Mouse (Mus musculus): ENCODE data around the gene Zdhhc17. TPM values are rescaled to one million over a fixed set of nuclear protein-coding genes. Genes with fewer than 3 reads are reported as not detected.

The Zdhhc17 gene
- polyA plus RNA-seq, 1 experiment from 2014 or later: 16.8 TPM

DNA sequence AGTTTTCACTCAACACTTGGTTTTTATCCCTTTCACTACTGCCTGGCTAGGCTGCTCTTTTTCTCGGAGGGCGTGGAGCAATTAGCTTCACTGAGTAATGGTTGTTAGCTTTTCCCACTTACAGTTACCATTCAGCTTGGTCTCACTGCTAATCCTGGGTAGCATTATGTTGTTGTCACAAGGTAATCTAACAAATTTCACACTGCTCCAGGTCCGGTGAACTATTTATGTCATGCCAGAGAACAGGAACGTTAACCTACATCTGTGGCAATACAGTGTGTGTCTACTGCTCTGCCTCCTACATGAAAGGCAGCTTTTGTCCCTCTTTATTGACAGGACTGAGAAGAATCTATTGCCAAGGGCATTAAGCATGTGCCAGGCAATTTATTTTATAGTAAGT, 14.8 kb upstream of the Zdhhc17 start:
- WGBS: 83% methylated on average over 4 of the region's 4 CpGs
- Histone ChIP-seq H3K9ac (replicated peaks; ENCODE audit: low read depth) (no peak overlapping the region), H3K4me1 (ENCODE audit: insufficient read depth, low read depth, low read length) (no peaks in the 10 kb centered on the region), H3K9me3 (ENCODE audit: low read length) (no peaks in the 10 kb centered on the region), H3K27ac (ENCODE audit: low read length) (no peak overlapping the region), H3K27me3 (replicated peaks; ENCODE audit: insufficient read depth, low read length) (no peaks in the 10 kb centered on the region), H3K36me3 (ENCODE audit: insufficient read depth, low read length) (no peaks in the 10 kb centered on the region), H3K4me2 (replicated peaks; ENCODE audit: low read depth, low read length) (no peak overlapping the region), H3K4me3 (ENCODE audit: low read depth, low read length) (no peak overlapping the region)
- TF ChIP-seq CTCF (IDR thresholded peaks at IDR 0.05): no peak
- no peak for TF ChIP-seq EP300 (IDR thresholded peaks at IDR 0.05)
- ATAC-seq (no peak), DNase-seq (ENCODE audit: low spot score) (no peak)

- no peak for DNase-seq (ENCODE audit: low spot score)
- H3K9ac ChIP-seq (replicated peaks; ENCODE audit: low read depth): no peak overlapping the region
- no peaks in the 10 kb centered on the region for H3K4me1 ChIP-seq (ENCODE audit: insufficient read depth, low read depth, low read length)
- no peak overlapping the region for H3K27ac ChIP-seq (ENCODE audit: low read length)
- no peaks in the 10 kb centered on the region for H3K27me3 ChIP-seq (replicated peaks; ENCODE audit: insufficient read depth, low read length)
- whole genome bisulfite sequencing: 76% methylated on average over 17 of the region's 17 CpGs
- no peak for ATAC-seq
- H3K4me2 ChIP-seq (replicated peaks; ENCODE audit: low read depth, low read length): no peak overlapping the region
- no peak for TF ChIP-seq CTCF (IDR thresholded peaks at IDR 0.05)
- TF ChIP-seq EP300 (IDR thresholded peaks at IDR 0.05): no peak
- H3K4me3 ChIP-seq (ENCODE audit: low read depth, low read length): no peak overlapping the region
- no peaks in the 10 kb centered on the region for H3K36me3 ChIP-seq (ENCODE audit: insufficient read depth, low read length)
- H3K9me3 ChIP-seq (ENCODE audit: low read length): no peaks in the 10 kb centered on the region
These were observed 4.5 kb upstream of the Zdhhc17 start for GRCm38 (mm10) chr10:111014476-111014875.

- no peak for TF ChIP-seq EP300 (IDR thresholded peaks at IDR 0.05)
- TF ChIP-seq CTCF (IDR thresholded peaks at IDR 0.05): no peak
- 83% methylated on average over 3 of the region's 3 CpGs for WGBS
- Histone ChIP-seq H3K27ac (ENCODE audit: low read length) (no peak overlapping the region), H3K9ac (replicated peaks; ENCODE audit: low read depth) (no peak overlapping the region), H3K4me1 (ENCODE audit: insufficient read depth, low read depth, low read length) (no peaks in the 10 kb centered on the region), H3K27me3 (replicated peaks; ENCODE audit: insufficient read depth, low read length) (no peaks in the 10 kb centered on the region), H3K4me3 (ENCODE audit: low read depth, low read length) (no peak overlapping the region), H3K36me3 (ENCODE audit: insufficient read depth, low read length) (no peaks in the 10 kb centered on the region), H3K4me2 (replicated peaks; ENCODE audit: low read depth, low read length) (no peak overlapping the region), H3K9me3 (ENCODE audit: low read length) (no peaks in the 10 kb centered on the region)
- ATAC-seq (no peak), DNase-seq (ENCODE audit: low spot score) (no peak)
These were observed 3.3 kb upstream of the Zdhhc17 start for GRCm38 (mm10) chr10:111013265-111013664.

DNA sequence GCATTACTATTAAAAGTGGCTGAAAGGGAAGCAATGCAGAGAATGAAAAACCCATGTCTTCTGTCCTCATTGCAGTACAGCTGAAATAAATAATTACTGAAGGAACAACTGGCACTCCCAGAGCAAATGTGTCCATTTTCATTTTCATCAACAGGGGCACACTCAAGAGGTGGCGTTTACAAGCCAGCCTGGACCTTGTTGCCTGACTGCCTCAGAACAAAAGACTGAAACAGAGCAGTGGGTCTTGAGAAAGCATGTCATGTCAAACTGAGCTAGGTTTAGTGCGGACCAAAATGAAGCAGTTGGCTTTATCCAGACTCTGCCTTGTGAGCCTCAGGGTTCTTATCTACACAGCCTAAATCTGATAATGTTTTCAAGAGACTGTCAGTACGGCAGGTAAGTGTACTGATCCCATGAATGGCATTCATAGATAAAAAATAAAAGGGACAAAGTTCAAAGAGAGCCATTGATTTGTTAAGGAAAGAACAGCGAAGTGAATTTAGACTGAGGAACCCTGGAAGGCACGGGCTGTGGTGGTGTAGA, 2.6 kb upstream of the Zdhhc17 start:
- H3K36me3 ChIP-seq (ENCODE audit: insufficient read depth, low read length): no peaks in the 10 kb centered on the region
- H3K4me3 ChIP-seq (ENCODE audit: low read depth, low read length): no peak overlapping the region
- no peak overlapping the region for H3K4me2 ChIP-seq (replicated peaks; ENCODE audit: low read depth, low read length)
- TF ChIP-seq EP300 (IDR thresholded peaks at IDR 0.05) (no peak), CTCF (IDR thresholded peaks at IDR 0.05) (no peak)
- ATAC-seq (no peak), DNase-seq (ENCODE audit: low spot score) (no peak)
- 57% methylated on average over 5 of the region's 5 CpGs for WGBS
- no peak overlapping the region for H3K9ac ChIP-seq (replicated peaks; ENCODE audit: low read depth)
- H3K4me1 ChIP-seq (ENCODE audit: insufficient read depth, low read depth, low read length): peaks cover under 1% of the 10 kb centered on the region; the same call in 1 of the 2 replicates
- no peaks in the 10 kb centered on the region for H3K9me3 ChIP-seq (ENCODE audit: low read length)
- H3K27ac ChIP-seq (ENCODE audit: low read length): no peak overlapping the region
- H3K27me3 ChIP-seq (replicated peaks; ENCODE audit: insufficient read depth, low read length): no peaks in the 10 kb centered on the region

DNA sequence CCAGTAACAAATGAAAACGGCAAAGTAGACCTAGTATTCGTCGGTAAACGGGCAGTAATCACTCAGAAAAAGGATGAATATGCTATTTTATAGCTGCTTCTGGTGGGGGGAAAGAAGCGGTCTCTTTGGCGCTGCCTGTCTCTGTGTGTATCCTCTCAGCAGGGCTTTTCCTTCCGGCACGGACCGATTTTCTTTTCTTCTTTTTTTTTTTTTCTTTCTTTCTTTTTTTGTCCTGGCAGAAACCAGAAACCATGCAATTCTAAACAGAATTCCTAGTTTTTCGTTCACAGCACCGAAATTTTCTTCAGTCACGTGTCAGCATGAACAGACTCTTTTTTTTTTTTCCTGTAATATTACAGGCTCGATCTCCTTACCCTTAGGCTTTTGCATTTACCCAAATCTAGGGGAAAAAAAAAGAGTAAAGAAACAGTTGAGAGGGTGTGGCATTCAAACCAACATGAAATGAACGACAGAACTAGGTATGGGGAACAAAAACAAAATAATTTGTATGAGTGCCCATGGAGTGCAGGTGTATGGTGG, 1.4 kb upstream of the Zdhhc17 start:
- TF ChIP-seq CTCF (IDR thresholded peaks at IDR 0.05): no peak
- no peak for TF ChIP-seq EP300 (IDR thresholded peaks at IDR 0.05)
- ATAC-seq (no peak), DNase-seq (ENCODE audit: low spot score) (peak; percentile 51)
- Histone ChIP-seq H3K4me2 (replicated peaks; ENCODE audit: low read depth, low read length) (peak overlapping the region; percentile 83), H3K27me3 (replicated peaks; ENCODE audit: insufficient read depth, low read length) (no peaks in the 10 kb centered on the region), H3K4me1 (ENCODE audit: insufficient read depth, low read depth, low read length) (peaks cover 3% of the 10 kb centered on the region; the same call in 1 of the 2 replicates), H3K36me3 (ENCODE audit: insufficient read depth, low read length) (no peaks in the 10 kb centered on the region), H3K27ac (ENCODE audit: low read length) (no peak overlapping the region), H3K9ac (replicated peaks; ENCODE audit: low read depth) (peak overlapping the region; percentile 99; the same call in 1 of the 2 replicates), H3K9me3 (ENCODE audit: low read length) (no peaks in the 10 kb centered on the region), H3K4me3 (ENCODE audit: low read depth, low read length) (peak overlapping the region; percentile 91)
- 2% methylated on average over 14 of the region's 14 CpGs for WGBS

- ATAC-seq (no peak), DNase-seq (ENCODE audit: low spot score) (peak; percentile 31)
- Histone ChIP-seq H3K4me2 (replicated peaks; ENCODE audit: low read depth, low read length) (peak overlapping the region; percentile 83), H3K9me3 (ENCODE audit: low read length) (no peaks in the 10 kb centered on the region), H3K9ac (replicated peaks; ENCODE audit: low read depth) (peak overlapping the region; percentile 99), H3K4me3 (ENCODE audit: low read depth, low read length) (peak overlapping the region; percentile 91), H3K4me1 (ENCODE audit: insufficient read depth, low read depth, low read length) (peaks cover 3% of the 10 kb centered on the region; the same call in 1 of the 2 replicates), H3K27me3 (replicated peaks; ENCODE audit: insufficient read depth, low read length) (no peaks in the 10 kb centered on the region), H3K36me3 (ENCODE audit: insufficient read depth, low read length) (no peaks in the 10 kb centered on the region), H3K27ac (ENCODE audit: low read length) (peak overlapping the region; percentile 99)
- no peak for TF ChIP-seq EP300 (IDR thresholded peaks at IDR 0.05)
- under 1% methylated on average over 19 of the region's 19 CpGs for WGBS
These were observed 713 bp upstream of the Zdhhc17 start for GRCm38 (mm10) chr10:111010480-111011225.

Measured in lung, postnatal 0 days (tissue).